Mouse (Mus musculus): Measurements from ENCODE around the gene Scd2.

DNA sequence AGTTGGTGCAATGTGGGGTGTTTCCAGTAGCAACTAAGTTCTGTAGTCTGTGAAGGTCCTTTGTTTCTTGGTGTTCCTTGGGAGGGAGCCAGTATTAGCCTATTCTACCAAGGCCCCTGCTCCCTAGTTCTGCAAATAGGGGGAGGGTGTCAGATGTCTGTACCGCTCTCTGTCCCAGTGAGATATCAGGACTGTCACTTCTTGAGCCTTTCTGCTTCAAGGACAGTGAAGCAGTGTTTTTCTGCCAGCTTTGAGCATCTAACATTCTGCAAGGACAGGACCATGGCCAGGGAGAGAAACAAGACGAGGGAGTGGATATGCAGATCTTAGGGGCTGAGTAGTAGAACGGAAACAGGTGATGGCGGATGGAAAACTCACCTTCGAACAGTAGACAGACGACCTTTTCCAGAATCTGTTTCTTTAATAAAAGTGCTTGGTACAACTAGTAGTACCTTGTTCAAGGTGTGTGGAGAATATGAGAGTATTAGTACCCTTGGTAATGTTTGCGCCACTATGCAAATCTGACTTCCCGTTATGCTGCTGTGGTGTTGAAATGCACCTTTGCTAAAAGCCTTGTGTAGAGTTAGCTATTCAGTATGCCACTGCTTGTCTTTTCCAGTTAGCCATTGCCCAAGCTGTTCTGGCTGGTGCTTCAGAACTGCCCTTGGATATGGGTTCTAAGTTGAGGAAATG lies 3.7 kb downstream of the Scd2 start:
- TF ChIP-seq MAFK (IDR thresholded peaks at IDR 0.05; ENCODE audit: insufficient read depth, low read depth, low read length): no peak
- TF ChIP-seq ZC3H11A (IDR thresholded peaks at IDR 0.05; ENCODE audit: borderline replicate concordance, low read depth, low read length): no peak
- no peak for TF ChIP-seq CHD2 (IDR thresholded peaks at IDR 0.05; ENCODE audit: low read depth, low read length)
